Mouse (Mus musculus) embryonic fibroblast, embryonic 13.5 days (primary cell): ENCODE data around the gene Farp1.

Source experiments
- CTCF ChIP-seq: IDR thresholded peaks from 2 replicates; pipeline ENCODE4 v1.5.1; 2011; ENCODE audit warnings: mild to moderate bottlenecking, control low read depth, low read length, moderate library complexity, borderline replicate concordance; ENCODE audit not compliant: insufficient read depth
- POLR2A ChIP-seq: IDR thresholded peaks from 2 replicates; pipeline ENCODE4 v1.6.1; 2011; ENCODE audit warnings: low read depth, mild to moderate bottlenecking, control low read depth, low read length, moderate library complexity

DNA sequence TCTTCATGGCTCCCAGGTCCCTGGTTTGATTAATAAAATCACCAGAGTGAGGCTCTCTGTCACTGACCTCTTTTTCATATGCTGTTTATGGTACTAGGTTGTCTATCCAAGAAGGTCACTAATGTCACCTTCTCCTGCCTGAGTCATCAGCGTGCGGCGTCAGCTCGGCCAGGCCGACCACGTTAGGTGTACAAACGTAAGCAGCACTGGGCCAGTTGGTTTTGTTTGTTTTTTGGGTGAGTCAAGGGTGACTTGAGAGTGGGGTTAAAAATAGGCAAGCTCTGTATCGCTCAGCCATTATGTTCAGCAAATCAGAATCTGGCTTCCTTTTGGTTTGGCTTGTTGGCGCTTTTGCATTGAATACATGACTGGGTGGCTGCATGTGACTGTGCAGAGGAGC is 155.4 kb downstream of the Farp1 start:
- TF ChIP-seq CTCF: no peak
- TF ChIP-seq POLR2A: no peak
